Mouse (Mus musculus) cerebellum, adult 2 months (tissue): ENCODE results near the gene Bcas3. TPM values are rescaled to one million over a fixed set of nuclear protein-coding genes. Genes with fewer than 3 reads are reported as not detected.

Experiments used
- DNase-seq, 2 experiments: peaks; one replicate each; pipeline ENCODE4 v3.0.0; 2021
- H3K27ac ChIP-seq: fragments of 200-500 bp; 2 replicates; pipeline ENCODE4 v1.5.1; 2012; ENCODE audit warnings: low read length, control low read depth, inconsistent platforms; ENCODE audit not compliant: insufficient read depth
- H3K27me3 ChIP-seq: fragments of 200-500 bp; 2 replicates; pipeline ENCODE4 v1.6.1; 2012; ENCODE audit warnings: inconsistent platforms, mild to moderate bottlenecking, low read length, moderate library complexity; ENCODE audit not compliant: control insufficient read depth, insufficient read depth
- H3K4me1 ChIP-seq: fragments of 200-500 bp; 2 replicates; pipeline ENCODE4 v1.6.1; 2011; ENCODE audit warnings: low read length; ENCODE audit not compliant: control insufficient read depth, insufficient read depth
- H3K4me3 ChIP-seq: fragments of 200-500 bp; replicated peaks from 2 replicates; pipeline ENCODE3; 2011; ENCODE audit warnings: mild to moderate bottlenecking, low read depth, low read length, control low read depth; ENCODE audit not compliant: insufficient read depth
- CTCF ChIP-seq: fragments of 200-500 bp; IDR thresholded peaks from 2 replicates; pipeline ENCODE4 v1.5.1; 2011; ENCODE audit warnings: low read depth, mild to moderate bottlenecking, control low read depth, low read length, moderate library complexity, borderline replicate concordance; ENCODE audit not compliant: insufficient read depth
- POLR2A ChIP-seq: fragments of 200-500 bp; IDR thresholded peaks from 2 replicates; pipeline ENCODE4 v1.6.1; 2011; ENCODE audit warnings: low read length, control low read depth, borderline replicate concordance; ENCODE audit not compliant: insufficient read depth
- WGBS: fragments of 180-500 bp; shearing (Covaris S2); methylation state at CpG from one replicate; pipeline ENCODE4 v1.1.7; 2018; 5-methylcytosine and 5-hydroxymethylcytosine counted together
- polyA plus RNA-seq: library from polyadenylated mRNA; depleted of rRNA; stranded (reverse); fragments of >200 nt; gene quantifications from 2 replicates; pipeline ENCODE4 v1.2.3, GENCODE M21; 2012

Gene Bcas3
- polyA plus RNA-seq, 1 experiment = 44.4 TPM

GRCm38 (mm10) chr11:85790267-85790666 is 437.3 kb downstream of the Bcas3 start:
- Histone ChIP-seq H3K27ac (no peak overlapping the region), H3K4me3 (no peak overlapping the region), H3K4me1 (peaks cover 8% of the 10 kb centered on the region), H3K27me3 (no peaks in the 10 kb centered on the region)
- DNase-seq = no peak
- TF ChIP-seq POLR2A (no peak), CTCF (no peak)
- whole genome bisulfite sequencing = 85% methylated on average over 2 of the region's 2 CpGs

DNA sequence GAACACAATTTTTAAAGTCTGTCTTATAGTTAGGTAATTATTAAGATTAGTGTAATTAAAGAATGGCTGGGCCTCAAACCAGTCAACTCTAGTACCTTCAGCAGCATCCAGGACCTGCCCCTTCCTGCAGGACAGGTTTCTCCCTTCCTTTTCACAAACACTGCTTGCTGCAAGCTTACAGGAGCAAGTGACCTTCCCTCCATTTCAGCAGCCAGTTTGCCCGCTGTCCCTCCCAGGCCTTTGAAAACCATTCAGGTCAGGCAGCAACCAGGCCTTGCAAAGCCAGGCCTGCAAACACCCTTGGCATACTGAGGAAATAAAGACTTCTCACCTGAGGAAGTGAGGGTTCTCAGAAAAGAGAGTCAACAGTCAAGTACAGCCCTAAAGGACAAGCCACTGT is 438.2 kb downstream of the Bcas3 start:
- no peak for TF ChIP-seq CTCF
- no peak for TF ChIP-seq POLR2A
- Histone ChIP-seq H3K4me3 (no peak overlapping the region), H3K4me1 (peaks cover 5% of the 10 kb centered on the region), H3K27me3 (no peaks in the 10 kb centered on the region), H3K27ac (no peak overlapping the region)
- DNase-seq = no peak
- 97% methylated on average over 1 of the region's 1 CpGs for WGBS

GRCm38 (mm10) chr11:85792534-85793215 is 439.7 kb downstream of the Bcas3 start:
- no peak for TF ChIP-seq CTCF
- no peak for TF ChIP-seq POLR2A
- no peak for DNase-seq
- Histone ChIP-seq H3K4me3 (no peak overlapping the region), H3K27ac (no peak overlapping the region), H3K4me1 (no peaks in the 10 kb centered on the region), H3K27me3 (no peaks in the 10 kb centered on the region)
- WGBS = 69% methylated on average over 12 of the region's 12 CpGs

GRCm38 (mm10) chr11:85799456-85799855 is 446.5 kb downstream of the Bcas3 start:
- no peak for DNase-seq
- no peaks in the 10 kb centered on the region; the same call in 1 of the 2 replicates for H3K4me1 ChIP-seq
- H3K4me3 ChIP-seq = no peak overlapping the region
- H3K27ac ChIP-seq = no peak overlapping the region
- TF ChIP-seq CTCF (no peak), POLR2A (no peak)
- H3K27me3 ChIP-seq = no peaks in the 10 kb centered on the region
- WGBS = 88% methylated on average over 4 of the region's 4 CpGs

- WGBS = 84% methylated on average over 19 of the region's 19 CpGs
- no peak for DNase-seq
- H3K4me3 ChIP-seq = no peak overlapping the region
- no peaks in the 10 kb centered on the region for H3K27me3 ChIP-seq
- H3K4me1 ChIP-seq = no peaks in the 10 kb centered on the region; the same call in 1 of the 2 replicates
- H3K27ac ChIP-seq = no peak overlapping the region
- TF ChIP-seq CTCF (no peak), POLR2A (no peak)
Observed at GRCm38 (mm10) chr11:85799856-85800255, 446.9 kb downstream of the Bcas3 start.

DNA sequence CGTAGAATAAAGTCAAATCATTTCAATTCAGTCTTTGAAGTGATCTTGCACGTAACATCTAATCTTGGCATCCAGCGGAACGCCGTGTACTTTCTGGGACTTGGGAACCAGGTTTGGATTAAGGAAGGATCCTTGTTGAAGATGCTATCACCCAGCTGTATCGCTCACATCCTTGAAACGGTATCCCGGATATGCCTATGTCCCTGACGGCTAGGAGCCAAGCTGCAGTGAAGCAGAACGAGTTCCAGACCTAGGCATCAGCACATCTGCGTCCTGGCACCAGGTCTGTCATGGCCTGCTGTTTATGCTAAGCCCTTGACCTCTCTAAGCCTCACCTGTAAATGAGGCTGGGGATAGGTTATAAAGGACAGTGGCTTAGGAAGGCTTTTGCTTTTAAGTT is 447.4 kb downstream of the Bcas3 start:
- WGBS = 78% methylated on average over 11 of the region's 11 CpGs
- no peak overlapping the region for H3K27ac ChIP-seq
- H3K4me1 ChIP-seq = no peaks in the 10 kb centered on the region; the same call in 1 of the 2 replicates
- no peaks in the 10 kb centered on the region for H3K27me3 ChIP-seq
- DNase-seq = no peak
- no peak overlapping the region for H3K4me3 ChIP-seq
- no peak for TF ChIP-seq POLR2A
- no peak for TF ChIP-seq CTCF

GRCm38 (mm10) chr11:85804048-85804447 is 451.1 kb downstream of the Bcas3 start:
- H3K4me3 ChIP-seq = no peak overlapping the region
- no peak for DNase-seq
- WGBS = 79% methylated on average over 5 of the region's 5 CpGs
- no peaks in the 10 kb centered on the region; the same call in 1 of the 2 replicates for H3K4me1 ChIP-seq
- H3K27me3 ChIP-seq = no peaks in the 10 kb centered on the region
- H3K27ac ChIP-seq = no peak overlapping the region
- TF ChIP-seq CTCF (no peak), POLR2A (no peak)

DNA sequence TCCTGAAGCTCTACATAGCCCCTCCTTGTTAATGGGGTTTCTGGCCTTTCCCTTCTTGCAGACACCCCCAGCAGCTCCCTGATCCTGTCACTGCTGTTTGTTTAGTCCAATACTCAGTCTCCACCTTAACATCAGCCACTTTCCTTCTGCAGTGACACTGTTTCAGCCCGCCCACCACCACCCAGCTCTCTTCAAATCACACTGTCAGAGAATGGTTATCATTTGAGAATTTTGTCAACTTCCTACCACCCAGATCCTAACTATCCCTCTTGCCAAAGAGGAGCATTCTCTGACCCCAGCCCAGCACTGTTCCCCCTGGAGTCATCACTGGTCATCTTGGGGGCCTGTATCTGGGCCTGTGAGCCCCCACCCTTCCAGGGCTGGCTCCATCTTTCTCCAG is 452.8 kb downstream of the Bcas3 start:
- no peak for TF ChIP-seq POLR2A
- H3K27ac ChIP-seq = no peak overlapping the region
- DNase-seq = no peak
- no peak overlapping the region for H3K4me3 ChIP-seq
- 72% methylated on average over 1 of the region's 1 CpGs for WGBS
- no peaks in the 10 kb centered on the region for H3K4me1 ChIP-seq
- no peaks in the 10 kb centered on the region for H3K27me3 ChIP-seq

DNA sequence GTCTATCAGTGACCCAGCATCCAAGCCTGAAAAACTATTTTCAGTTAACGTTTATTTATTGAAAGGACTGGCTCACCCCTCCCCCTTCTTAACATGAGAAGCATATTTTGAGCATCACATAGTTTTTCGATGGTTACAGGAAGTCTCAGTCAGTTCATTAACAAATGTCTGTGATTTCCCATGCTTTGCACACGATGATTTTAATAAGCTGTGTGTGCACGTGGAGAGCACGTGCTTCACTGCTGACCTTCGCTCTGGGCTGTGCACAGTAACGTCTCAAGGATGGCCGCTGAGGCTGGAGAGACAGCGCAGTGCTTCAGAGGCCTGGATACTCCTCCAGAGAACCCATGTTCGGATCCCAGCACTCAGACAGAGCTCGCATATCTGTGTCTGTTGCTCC is 454.4 kb downstream of the Bcas3 start:
- TF ChIP-seq POLR2A (no peak), CTCF (no peak)
- Histone ChIP-seq H3K27me3 (no peaks in the 10 kb centered on the region), H3K27ac (no peak overlapping the region), H3K4me3 (no peak overlapping the region), H3K4me1 (no peaks in the 10 kb centered on the region)
- no peak for DNase-seq
- 81% methylated on average over 11 of the region's 11 CpGs for WGBS
